Mouse (Mus musculus) B cell, adult (primary cell): ENCODE data around the gene Ttc12. TPM values are rescaled to one million over a fixed set of nuclear protein-coding genes. Genes with fewer than 3 reads are reported as not detected.

Experiments
- total RNA-seq: library from RNA; stranded (reverse); gene quantifications from 4 replicates; pipeline ENCODE4 v1.2.4, GENCODE M21; 2023; ENCODE audit not compliant: inconsistent age

The Ttc12 gene
- not detected in 4 replicates for total RNA-seq

DNA sequence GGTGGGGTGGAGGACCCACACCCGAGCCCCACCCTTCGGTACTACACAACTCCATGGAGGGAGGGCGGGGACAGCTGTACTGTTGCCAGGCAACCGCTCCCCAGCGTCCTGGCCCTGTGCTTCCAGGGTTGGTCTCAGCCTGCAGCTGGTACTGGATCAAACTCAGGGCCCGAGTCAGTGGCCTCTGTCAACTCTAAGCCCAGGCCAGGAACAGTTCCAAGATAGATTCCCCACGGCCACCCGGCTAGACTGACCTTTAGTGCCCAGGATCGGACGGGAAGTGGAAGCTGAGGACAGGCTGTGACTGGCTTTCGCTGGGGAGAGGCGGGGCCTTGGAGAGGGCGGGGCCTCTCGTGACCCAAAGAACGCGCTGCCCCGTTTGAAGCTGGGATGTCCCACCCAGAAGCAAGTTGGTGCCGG, at the start of gene Ttc12:
Gene Ttc12, minus strand, starts transcription at position 334 of the 420 bp plus-strand sequence.

DNA sequence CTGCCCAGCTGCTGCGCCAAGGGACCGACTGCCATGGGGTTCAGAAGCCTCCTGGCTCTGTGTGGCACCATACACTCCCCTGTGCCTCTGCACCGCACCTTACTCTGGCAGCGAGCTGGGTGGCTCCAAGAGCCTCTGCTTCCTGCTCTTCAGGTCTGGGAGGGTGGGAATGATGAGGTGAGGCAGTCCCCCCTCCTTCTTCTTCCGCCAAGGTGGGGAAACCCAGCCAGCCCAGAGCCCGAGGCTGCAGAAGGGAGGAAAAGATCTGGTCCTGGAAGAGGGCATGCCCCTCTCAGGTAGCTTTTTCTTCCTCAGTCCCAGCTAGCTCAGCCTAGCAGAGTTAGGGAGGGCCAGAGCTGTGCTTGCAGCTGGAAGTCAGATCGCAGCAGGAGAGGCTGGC, 59.1 kb downstream of the Ttc12 start, which contains the start of gene Ankk1:
Gene Ankk1, minus strand, starts transcription at position 101 of the 400 bp plus-strand sequence.

Other genes starting within 250 kb of the Ttc12 start
- gene Gm4894, start 235.7 kb downstream of the Ttc12 start, total RNA-seq, result not detected in 4 replicates
- not detected in 4 replicates for gene Drd2, start 145.6 kb downstream of the Ttc12 start, total RNA-seq
- gene Ankk1, start 59.2 kb downstream of the Ttc12 start, total RNA-seq, result not detected in 4 replicates